Mouse (Mus musculus): ENCODE results near the gene 1810049J17Rik. TPM values are rescaled to one million over a fixed set of nuclear protein-coding genes. Genes with fewer than 3 reads are reported as not detected.

The 1810049J17Rik gene
- total RNA-seq, 2 experiments from 2014 or later, result 0.86 TPM; not detected in 1

- DNase-seq (ENCODE audit: extremely low spot score in 1 of 2, low spot score in 2 of 2), result no peak
- intact Hi-C loops (cut with DNase I), result no loop called here
Observed at GRCm38 (mm10) chr15:12354281-12354810, 32.6 kb upstream of the 1810049J17Rik start.

- intact Hi-C loops (cut with DNase I), result no loop called here
- no peak for DNase-seq (ENCODE audit: extremely low spot score in 1 of 2, low spot score in 2 of 2)
Observed at GRCm38 (mm10) chr15:12351470-12351869, 29.8 kb upstream of the 1810049J17Rik start.

- DNase-seq (ENCODE audit: extremely low spot score in 1 of 2, low spot score in 2 of 2), result no peak
- intact Hi-C loops (cut with DNase I), result no loop called here
Observed at GRCm38 (mm10) chr15:12349840-12350239, 28.1 kb upstream of the 1810049J17Rik start.

GRCm38 (mm10) chr15:12348950-12349349, 27.3 kb upstream of the 1810049J17Rik start:
- intact Hi-C loops (cut with DNase I), result no loop called here
- DNase-seq (ENCODE audit: extremely low spot score in 1 of 2, low spot score in 2 of 2), result no peak

GRCm38 (mm10) chr15:12346916-12347315, 25.2 kb upstream of the 1810049J17Rik start:
- DNase-seq (ENCODE audit: extremely low spot score in 1 of 2, low spot score in 2 of 2), result no peak
- intact Hi-C loops (cut with DNase I), result no loop called here

- DNase-seq (ENCODE audit: extremely low spot score in 1 of 2, low spot score in 2 of 2), result no peak
- intact Hi-C loops (cut with DNase I), result no loop called here
Observed at GRCm38 (mm10) chr15:12341401-12341758, 19.7 kb upstream of the 1810049J17Rik start.

GRCm38 (mm10) chr15:12340536-12341400, 19.1 kb upstream of the 1810049J17Rik start:
- DNase-seq (ENCODE audit: extremely low spot score in 1 of 2, low spot score in 2 of 2), result no peak
- intact Hi-C loops (cut with DNase I), result no loop called here

- intact Hi-C loops (cut with DNase I), result no loop called here
Observed at GRCm38 (mm10) chr15:12337779-12338137, 16.1 kb upstream of the 1810049J17Rik start.

GRCm38 (mm10) chr15:12337030-12337778, 15.5 kb upstream of the 1810049J17Rik start:
- intact Hi-C loops (cut with DNase I), result no loop called here
- no peak for DNase-seq (ENCODE audit: extremely low spot score in 1 of 2, low spot score in 2 of 2)

More at GRCm38 (mm10) chr15:12337779-12338137, 16.1 kb upstream of the 1810049J17Rik start:
- no peak for DNase-seq (ENCODE audit: extremely low spot score in 1 of 2, low spot score in 2 of 2)

- DNase-seq (ENCODE audit: extremely low spot score in 1 of 2, low spot score in 2 of 2), result no peak
- intact Hi-C loops (cut with DNase I), result no loop called here
Observed at GRCm38 (mm10) chr15:12334381-12334780, 12.7 kb upstream of the 1810049J17Rik start.

- intact Hi-C loops (cut with DNase I), result no loop called here
- DNase-seq (ENCODE audit: extremely low spot score in 1 of 2, low spot score in 2 of 2), result no peak
Observed at GRCm38 (mm10) chr15:12331300-12331699, 9.6 kb upstream of the 1810049J17Rik start.

GRCm38 (mm10) chr15:12330892-12331291, 9.2 kb upstream of the 1810049J17Rik start:
- intact Hi-C loops (cut with DNase I), result no loop called here
- no peak for DNase-seq (ENCODE audit: extremely low spot score in 1 of 2, low spot score in 2 of 2)

GRCm38 (mm10) chr15:12330389-12330788, 8.7 kb upstream of the 1810049J17Rik start:
- intact Hi-C loops (cut with DNase I), result no loop called here
- no peak for DNase-seq (ENCODE audit: extremely low spot score in 1 of 2, low spot score in 2 of 2)

GRCm38 (mm10) chr15:12324326-12324725, 2.6 kb upstream of the 1810049J17Rik start:
- DNase-seq (ENCODE audit: extremely low spot score in 1 of 2, low spot score in 2 of 2), result no peak
- intact Hi-C loops (cut with DNase I), result loop anchor here (5.0 kb wide), 1 partner anchor 57 kb away; no protein-coding TSS in a partner anchor

GRCm38 (mm10) chr15:12322676-12323402, 1.1 kb upstream of the 1810049J17Rik start:
- intact Hi-C loops (cut with DNase I), result loop anchor here (5.0 kb wide), 1 partner anchor 56 kb away; no protein-coding TSS in a partner anchor
- DNase-seq (ENCODE audit: extremely low spot score in 1 of 2, low spot score in 2 of 2), result no peak

- peak; percentile 90 to 98 for DNase-seq (ENCODE audit: extremely low spot score in 1 of 2, low spot score in 2 of 2)
- intact Hi-C loops (cut with DNase I), result loop anchor here (5.0 kb wide), 1 partner anchor 54 kb away; no protein-coding TSS in a partner anchor
Observed at GRCm38 (mm10) chr15:12321091-12321787, 460 bp downstream of the 1810049J17Rik start, which contains the start of gene Golph3. Golph3 (plus strand) TSS chr15:12321450.

GRCm38 (mm10) chr15:12320441-12321090, 1.1 kb downstream of the 1810049J17Rik start:
- no peak for DNase-seq (ENCODE audit: extremely low spot score in 1 of 2, low spot score in 2 of 2)
- intact Hi-C loops (cut with DNase I), result loop anchor here (5.0 kb wide), 1 partner anchor 53 kb away; no protein-coding TSS in a partner anchor

GRCm38 (mm10) chr15:12319889-12320288, 1.8 kb downstream of the 1810049J17Rik start:
- intact Hi-C loops (cut with DNase I), result loop anchor here (5.0 kb wide), 1 partner anchor 53 kb away; no protein-coding TSS in a partner anchor
- no peak for DNase-seq (ENCODE audit: extremely low spot score in 1 of 2, low spot score in 2 of 2)
